Mouse (Mus musculus) kidney, postnatal 25 days (tissue): ENCODE data around the gene Il1r1.

Experiments
- DNase-seq, 2 experiments: peaks; one replicate each; pipeline ENCODE4 v3.0.0; 2021; ENCODE audit warnings: mixed read lengths in 2 of 2

Gene Il1r1

GRCm38 (mm10) chr1:40233217-40233616, 8.3 kb downstream of the Il1r1 start:
- no peak for DNase-seq

GRCm38 (mm10) chr1:40233621-40234020, 8.7 kb downstream of the Il1r1 start:
- DNase-seq: no peak

- DNase-seq: no peak
These were observed 10.8 kb downstream of the Il1r1 start for GRCm38 (mm10) chr1:40235597-40236249.

DNA sequence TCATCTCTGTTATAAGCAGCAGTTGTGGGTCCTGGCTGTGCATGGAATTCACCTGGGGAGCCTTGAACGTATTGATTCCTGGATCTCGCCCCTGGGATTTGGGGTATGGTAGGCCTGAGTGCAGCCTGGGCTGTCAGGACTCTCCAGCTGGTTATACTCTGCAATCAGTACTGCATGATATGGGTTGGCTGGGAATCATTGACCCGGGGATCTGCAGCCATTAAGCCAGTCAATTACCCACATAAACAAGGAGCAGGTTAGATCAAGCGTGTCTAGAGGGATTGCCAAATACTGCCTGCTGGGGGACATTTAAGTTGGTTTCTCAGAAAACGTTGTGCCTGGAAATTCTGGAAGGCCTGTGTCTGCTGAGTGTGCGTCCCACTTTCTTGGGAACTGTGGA, 11.8 kb downstream of the Il1r1 start:
- DNase-seq: peak in 1 of 2 experiments; percentile 33

DNA sequence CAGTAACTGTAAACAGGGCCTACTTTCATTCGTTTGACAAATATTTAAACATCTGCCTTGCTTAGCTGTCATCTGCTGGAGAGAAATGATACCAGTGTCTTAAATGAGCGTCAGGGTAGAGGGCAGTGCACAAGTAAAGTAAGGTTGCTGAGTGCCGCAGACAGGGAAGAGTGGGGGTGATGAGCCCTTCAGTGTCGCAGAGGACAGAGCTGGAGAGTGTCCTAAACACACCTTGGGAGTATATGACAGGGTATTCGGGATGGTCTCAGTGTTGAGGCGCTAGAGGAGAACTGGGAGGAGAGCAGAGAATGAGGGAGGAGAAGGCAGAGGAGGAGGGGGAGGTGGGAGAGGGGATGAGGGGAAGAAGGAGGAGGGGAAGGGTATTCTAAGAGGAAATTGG, 12.2 kb downstream of the Il1r1 start:
- DNase-seq: no peak

DNA sequence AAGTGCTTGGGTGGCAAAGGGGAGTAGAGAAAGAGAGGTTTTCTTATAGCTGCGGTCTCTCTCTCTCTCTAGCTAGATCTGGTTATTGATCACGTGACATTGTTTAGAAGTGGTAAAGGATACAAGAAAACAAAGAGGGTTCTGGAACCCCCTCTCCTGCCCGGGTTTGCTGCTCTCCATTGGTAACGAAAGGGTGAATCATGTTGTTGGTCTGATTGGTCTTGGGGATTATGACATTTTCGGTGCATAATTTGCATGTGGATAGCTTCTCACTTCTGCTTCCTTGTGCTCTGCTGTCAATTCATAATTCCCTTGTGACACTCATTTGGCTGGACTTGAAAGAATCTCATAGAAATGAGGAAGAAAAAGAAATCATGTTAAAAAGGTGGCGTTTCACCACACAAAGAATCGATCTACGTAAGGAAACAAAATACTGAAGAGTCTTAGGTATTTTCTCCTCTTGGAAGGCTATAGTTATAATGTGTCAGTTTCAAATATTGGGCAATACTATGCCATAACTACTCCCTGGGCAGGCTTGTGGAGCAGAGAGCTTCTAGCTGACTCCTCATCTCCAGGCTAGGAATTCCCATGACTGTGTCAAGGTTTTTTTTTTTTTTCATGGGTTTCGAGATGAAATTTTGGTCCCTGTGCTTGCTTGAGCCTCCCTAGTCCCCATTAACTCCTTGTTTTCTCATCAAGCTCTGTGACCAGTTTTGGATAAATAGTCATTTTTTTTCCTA, 15.6 kb downstream of the Il1r1 start:
- no peak for DNase-seq

DNA sequence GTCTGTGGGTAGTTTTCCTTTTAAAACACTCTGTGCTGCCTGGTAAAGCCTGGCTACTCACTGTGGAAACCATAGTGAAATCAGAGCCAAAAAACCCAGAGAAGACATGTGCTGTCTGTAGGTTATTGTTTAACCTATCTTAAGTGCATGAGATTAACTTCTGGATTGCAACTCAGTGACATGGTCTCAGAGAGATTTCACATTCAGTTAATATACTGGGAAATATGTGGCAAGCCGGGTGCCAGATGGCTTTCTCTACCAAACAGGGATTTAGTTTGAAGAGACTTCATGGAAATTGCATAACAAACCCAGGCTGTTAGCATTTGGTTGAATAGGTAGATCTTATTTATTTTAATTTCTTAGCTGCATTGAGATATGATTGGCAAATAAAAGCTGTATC, 17.8 kb downstream of the Il1r1 start:
- no peak for DNase-seq

- no peak for DNase-seq
These were observed 18.7 kb downstream of the Il1r1 start for GRCm38 (mm10) chr1:40243561-40243998.

DNA sequence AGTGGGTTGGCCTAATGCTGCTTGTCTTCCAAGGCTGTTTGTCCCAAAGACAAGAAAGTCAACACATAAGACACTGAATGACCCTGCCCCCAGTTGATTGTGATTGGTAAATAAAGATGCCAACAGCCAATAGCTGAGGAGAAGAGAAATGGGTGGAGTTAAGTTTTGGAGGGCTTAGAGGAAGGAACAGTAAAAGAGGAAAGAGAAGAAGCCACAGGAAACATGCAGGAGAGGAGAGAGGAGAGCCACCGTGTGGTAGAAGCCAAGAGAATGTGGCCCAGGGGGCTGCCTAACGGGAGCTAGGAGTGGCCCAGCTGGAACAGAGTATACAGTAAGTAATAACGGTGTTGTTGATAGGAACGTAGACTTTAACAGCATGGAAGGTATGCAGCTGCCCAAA, 25.5 kb downstream of the Il1r1 start:
- no peak for DNase-seq

- DNase-seq: no peak
These were observed 27.6 kb downstream of the Il1r1 start for GRCm38 (mm10) chr1:40252507-40252906.

GRCm38 (mm10) chr1:40253940-40254339, 29.1 kb downstream of the Il1r1 start:
- DNase-seq: no peak

DNA sequence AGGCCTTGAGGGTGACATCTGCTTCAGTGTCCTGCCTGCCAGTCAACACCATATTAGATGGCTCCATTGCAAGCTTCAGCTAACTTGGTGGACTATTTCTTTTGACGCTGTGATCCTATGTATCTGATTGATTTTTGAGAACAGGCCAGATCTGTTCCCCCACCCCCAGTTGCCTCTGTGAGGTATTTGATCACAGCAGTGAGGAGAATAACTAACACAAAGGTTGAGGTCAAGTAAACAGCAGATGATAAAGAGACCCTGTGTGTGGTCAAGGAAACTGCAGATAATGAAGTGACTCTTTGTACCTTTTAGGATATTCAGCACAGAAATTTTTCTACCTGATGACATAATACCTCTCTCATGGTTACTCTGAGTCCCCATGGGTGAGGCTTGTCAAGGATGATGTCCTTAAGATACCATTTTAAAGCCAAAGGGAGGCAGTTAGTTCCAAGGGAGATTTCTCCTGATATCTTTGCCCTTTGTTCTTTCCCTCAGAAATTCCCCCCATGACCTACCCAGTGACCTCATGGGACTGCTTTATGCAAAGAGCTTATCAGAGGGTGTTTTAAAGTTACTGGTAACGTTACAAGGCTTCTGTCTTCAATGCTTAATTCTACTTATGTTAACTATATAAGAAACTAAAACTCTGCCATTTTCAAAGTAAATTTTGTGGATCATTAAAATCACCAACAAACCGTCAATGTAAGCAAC, 29.6 kb downstream of the Il1r1 start:
- no peak for DNase-seq

- no peak for DNase-seq
These were observed 37.7 kb downstream of the Il1r1 start for GRCm38 (mm10) chr1:40262441-40263121.

DNA sequence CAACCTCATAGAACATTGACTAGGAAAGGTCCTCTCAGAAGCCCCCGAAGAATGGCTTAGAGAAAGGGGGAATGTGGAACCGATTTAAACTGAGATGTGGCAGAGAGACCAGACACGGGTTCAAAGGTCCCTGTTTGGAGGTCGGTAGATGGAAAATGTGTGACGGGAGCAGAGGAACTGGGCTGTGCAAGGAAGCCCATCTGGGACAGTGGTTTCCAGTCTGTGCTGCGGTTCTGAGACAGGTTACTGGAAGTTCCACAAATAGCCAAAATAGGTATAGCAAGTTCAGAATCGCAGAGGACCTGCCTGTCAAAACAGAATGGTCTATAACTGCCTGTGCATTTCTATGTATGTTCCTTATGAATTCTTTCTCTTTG, 38.2 kb downstream of the Il1r1 start:
- DNase-seq: no peak

DNA sequence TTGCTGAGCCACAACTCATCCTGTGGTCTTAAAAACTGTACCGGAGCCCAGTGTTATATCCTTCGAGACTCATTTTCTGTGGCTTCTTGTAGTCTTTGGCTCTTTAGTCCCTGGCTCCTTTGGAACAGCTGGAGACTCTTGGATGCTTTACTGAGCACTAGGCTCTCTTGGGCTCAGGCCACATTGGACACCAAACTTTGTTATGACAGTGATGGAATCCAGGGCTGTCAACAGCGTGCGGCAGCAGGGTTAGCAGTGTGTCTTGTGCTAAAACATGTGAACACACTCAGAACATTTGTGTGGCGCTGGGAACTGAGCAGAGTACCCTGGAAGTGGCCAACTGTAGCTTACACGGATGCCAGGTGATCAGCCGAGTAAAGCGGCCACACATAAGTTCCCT, 38.8 kb downstream of the Il1r1 start:
- no peak for DNase-seq

- no peak for DNase-seq
These were observed 40.5 kb downstream of the Il1r1 start for GRCm38 (mm10) chr1:40265301-40265835.

DNA sequence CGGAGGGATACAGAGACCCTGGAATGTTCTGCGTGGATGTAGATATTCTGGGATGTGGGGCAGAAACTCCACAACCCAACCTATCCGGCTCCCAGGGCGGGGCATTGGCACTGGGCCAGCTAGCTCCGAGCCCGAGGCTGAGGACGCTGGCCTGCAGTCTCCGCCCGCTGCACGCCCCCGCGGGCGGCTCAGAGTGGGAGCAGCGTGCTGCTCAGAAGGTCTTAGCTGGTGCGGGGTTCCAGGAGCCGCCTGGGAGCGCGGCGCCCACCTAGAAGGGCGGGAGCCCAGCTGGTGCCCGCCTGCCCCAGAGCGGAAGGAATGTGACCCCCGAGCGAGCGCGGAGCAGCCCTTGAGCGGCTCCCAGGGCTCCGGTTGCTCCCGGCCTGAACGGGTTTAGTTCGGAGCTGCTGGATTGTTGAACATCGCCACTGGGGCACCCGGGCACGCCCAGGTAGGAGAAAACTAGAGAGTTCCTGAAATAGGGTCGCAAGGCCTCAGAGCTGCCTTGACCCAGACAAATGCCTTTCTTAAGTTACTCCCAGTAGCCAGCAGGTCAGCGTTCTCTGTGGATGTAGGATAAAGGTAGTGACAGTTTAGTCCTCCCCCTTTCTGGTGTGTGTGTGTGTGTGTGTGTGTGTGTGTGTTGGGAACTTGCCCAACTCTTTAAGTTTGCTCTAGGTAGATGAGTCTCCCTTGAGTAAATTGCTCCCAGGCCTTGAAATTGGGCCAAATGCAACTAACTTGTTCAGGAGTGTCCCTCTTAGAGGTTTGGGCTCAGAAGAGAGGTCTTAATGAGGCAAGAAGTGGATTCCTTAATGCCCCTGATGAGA, 41.8 kb downstream of the Il1r1 start:
- peak; percentile 87 for DNase-seq

- no peak for DNase-seq
These were observed 43.0 kb downstream of the Il1r1 start for GRCm38 (mm10) chr1:40267846-40268245.

GRCm38 (mm10) chr1:40268536-40268935, 43.7 kb downstream of the Il1r1 start:
- no peak for DNase-seq

DNA sequence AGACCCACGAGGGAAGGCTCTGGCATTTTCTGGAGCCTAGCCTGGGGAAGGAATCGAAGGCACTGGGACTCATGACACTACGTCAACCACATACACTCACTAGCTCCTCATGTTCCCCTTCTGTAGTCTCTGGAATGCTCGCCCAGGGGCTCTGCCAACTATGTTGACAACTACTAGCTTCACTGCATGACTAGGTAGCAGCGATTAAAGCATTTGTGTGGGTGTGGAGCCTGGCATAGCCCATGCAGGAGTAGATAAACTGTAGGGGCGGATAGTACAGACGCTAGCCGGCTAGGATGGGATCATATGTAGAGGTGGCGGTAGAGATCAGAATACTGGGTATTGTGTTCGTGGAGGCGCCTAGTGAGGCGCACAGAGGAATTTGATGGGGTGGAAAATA, 45.5 kb downstream of the Il1r1 start:
- DNase-seq: no peak

DNA sequence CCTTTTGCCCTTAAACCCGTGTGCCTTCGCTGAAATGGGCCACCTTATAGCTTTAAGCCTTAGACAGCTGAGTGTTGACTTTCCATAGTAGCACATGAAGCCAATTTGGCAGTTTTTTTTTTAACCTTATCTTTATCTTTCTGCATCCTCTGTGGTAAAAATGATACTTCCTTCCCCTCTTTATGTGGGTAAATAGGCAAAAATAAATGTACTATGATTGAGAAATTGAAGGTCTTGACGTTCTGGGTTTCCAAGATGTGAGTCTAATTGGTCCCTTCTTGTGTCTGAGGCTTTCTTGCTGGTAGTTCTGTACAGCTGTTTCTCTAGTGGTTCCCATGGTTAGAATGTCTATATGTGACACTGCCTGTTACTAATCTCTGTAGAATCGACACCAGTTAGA, 46.2 kb downstream of the Il1r1 start:
- DNase-seq: no peak

DNA sequence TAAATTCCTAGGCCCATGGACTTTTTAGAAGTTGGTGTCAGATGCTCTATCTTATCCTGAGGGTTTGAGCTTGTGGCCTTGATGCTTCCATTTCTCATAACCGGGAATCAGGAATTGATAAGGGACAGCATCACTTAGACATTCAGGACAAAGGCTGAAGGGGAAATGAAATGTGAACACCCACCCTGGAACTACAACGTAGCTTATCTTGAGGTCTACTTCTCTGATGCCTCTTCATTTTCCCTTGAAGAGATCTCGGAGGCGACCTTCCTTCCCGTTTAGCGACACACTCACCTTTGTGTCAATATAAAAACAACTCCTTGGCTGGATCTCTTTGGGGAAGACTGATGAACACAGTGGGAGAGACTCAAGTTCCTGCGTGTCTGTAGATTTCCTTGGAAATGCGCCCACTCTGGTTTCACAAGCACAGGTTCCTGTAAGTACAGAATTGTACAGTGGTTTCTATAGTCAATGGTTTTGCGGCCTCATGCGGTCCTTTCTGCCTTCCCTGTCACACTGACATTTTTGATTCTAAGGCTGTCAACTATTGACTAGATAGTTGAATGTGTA, 46.7 kb downstream of the Il1r1 start:
- DNase-seq: no peak
